Mouse (Mus musculus) layer of hippocampus, adult 2 months (tissue): ENCODE data around the gene Fam72a. TPM values are rescaled to one million over a fixed set of nuclear protein-coding genes. Genes with fewer than 3 reads are reported as not detected.
"Not testable (repeated sequence)": the region's sequence is repeated elsewhere in the genome, so short reads cannot be mapped to it uniquely, and the experiment has no call there.

Source experiments
- DNase-seq, 2 experiments: peaks; one replicate each; pipeline ENCODE4 v3.0.0; 2022; ENCODE audit warnings: low spot score in 2 of 2
- H3K27ac ChIP-seq: fragments of 200-600 bp; 2 replicates; pipeline ENCODE4 v1.8.1; 2022
- H3K4me3 ChIP-seq: fragments of 200-600 bp; 2 replicates; pipeline ENCODE4 v1.8.1; 2022; ENCODE audit warnings: mild to moderate bottlenecking
- CTCF ChIP-seq: fragments of 200-600 bp; conservative IDR thresholded peaks from 2 replicates; pipeline ENCODE4 v1.8.1; 2022; ENCODE audit warnings: antibody characterized with exemption, mild to moderate bottlenecking, moderate library complexity
- total RNA-seq, 2 experiments: library from RNA; stranded (reverse); gene quantifications; 2 replicates each; pipeline ENCODE4 v1.2.3; 2021

The Fam72a gene
- total RNA-seq, 2 experiments from 2014 or later = 0.88 to 1.7 TPM

DNA sequence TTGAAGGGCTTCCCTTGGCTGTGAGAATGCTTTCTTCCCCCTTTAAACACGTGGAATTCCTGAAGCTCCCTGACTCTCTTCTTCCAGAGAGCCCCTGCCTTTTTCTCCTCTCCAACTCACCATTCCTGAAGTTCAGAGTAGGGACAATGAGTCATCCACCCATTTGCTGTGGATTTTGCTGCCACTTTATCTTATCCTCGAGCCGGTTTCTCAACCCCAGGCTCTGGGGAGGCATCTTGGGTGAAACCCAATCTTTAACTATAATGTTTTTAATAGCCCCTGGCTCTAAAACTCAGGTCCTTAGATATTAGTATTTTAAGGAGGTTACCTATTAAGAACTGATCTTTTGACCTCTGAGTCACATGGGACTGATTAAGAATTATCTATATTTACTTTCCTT is 13.7 kb downstream of the Fam72a start:
- TF ChIP-seq CTCF = no peak
- no peak overlapping the region for H3K4me3 ChIP-seq
- DNase-seq = no peak

DNA sequence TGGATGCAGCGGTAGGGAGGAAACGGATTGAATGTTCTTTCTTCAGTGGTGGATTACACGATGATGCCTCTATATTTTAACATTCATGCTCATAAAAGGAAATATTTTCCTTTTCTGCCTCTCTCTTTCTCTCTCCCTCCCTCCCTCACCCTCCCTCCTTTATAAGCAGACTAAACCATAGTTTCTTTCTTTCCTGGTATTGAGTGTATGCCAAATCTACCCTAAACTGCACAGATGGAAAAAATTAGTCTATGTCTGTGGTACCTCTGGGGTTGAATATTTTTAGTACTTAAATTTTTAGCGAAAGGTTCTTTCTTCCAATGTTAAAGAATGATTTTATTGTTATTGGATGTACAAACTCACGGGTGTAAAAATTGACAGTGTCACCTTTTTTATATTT is 14.2 kb downstream of the Fam72a start:
- TF ChIP-seq CTCF = no peak
- DNase-seq = no peak
- Histone ChIP-seq H3K27ac (no peak overlapping the region), H3K4me3 (no peak overlapping the region)

More for the DNA sequence above, 13.7 kb downstream of the Fam72a start:
- no peak overlapping the region for H3K27ac ChIP-seq

DNA sequence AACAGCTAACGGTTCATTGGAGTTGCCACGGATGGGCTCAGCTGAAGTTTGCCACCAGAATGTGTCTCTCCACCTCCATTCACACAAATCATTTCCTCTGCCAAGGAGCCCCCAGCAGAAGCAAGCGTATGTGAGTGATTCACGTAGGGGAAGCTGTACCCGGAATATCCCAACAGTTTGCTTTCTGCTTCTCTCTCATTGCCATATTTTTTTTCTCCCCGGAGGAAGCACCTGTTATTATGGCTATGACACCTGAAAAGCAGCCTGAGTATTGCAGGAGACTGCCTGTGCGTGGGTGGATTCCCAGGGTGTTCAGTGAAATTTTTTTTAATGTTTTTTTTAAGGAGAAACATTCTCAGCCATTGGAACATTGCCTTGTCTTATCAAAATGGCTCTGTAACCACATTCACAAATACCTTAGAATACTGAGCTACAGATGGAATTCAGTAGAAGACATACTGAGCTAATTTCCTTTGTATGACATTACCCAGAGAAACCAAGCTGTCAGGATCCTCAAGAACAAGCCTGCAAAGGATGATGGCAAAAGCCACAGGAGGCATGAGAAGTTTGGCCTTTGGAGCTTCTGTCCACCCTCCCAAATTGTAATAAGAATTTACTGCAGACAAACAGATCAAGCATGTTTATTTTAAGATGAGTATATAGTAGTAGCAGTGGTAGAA is 16.3 kb downstream of the Fam72a start:
- peak; percentile 34 to 72 for DNase-seq
- no peak for TF ChIP-seq CTCF
- Histone ChIP-seq H3K4me3 (no peak overlapping the region), H3K27ac (peak overlapping the region; percentile 20; the same call in 1 of the 2 replicates)

DNA sequence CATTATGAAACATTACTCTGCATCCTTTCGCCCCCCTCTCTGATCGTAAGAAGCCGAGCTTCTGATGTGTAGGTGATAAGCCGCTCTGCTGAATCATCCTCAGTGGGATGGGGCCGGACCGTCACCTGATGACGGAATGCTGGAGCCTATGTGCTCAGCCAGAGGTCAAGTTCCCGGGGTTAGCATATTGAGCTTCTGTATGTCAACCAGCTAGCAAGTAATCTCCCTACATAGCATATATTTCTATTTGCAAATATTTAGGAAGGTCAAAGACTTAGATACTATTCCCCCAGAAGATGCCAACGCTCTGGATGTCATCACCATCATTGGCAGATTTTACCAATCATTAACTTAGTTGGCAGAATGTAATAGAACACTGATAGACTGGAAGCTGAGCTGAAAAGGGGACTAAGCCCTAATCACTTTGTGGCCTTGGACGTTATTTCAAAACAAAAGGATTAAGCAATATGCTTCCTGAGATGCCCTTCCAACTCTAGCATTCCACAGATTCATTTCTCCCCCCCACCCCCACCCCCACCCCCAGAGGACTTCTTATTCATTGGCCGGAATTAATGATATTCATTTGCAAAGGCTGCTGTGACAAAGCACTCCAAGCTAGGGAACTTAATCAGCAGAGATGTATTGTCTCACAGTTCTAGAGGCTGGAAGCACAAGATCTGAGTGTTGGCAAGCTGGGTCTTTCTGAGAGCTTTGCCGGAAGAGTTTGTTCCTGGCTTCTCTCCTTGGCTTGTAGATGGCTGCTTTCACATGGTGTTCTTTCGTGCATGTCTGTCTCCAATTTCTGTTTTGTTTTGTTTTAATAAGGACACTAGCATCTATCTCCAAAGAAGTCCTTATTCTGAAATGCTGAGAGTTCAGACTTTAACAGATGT is 19.3 kb downstream of the Fam72a start:
- Histone ChIP-seq H3K27ac (peak overlapping the region; percentile 70; the same call in 1 of the 2 replicates), H3K4me3 (no peak overlapping the region)
- no peak for DNase-seq
- TF ChIP-seq CTCF = no peak

DNA sequence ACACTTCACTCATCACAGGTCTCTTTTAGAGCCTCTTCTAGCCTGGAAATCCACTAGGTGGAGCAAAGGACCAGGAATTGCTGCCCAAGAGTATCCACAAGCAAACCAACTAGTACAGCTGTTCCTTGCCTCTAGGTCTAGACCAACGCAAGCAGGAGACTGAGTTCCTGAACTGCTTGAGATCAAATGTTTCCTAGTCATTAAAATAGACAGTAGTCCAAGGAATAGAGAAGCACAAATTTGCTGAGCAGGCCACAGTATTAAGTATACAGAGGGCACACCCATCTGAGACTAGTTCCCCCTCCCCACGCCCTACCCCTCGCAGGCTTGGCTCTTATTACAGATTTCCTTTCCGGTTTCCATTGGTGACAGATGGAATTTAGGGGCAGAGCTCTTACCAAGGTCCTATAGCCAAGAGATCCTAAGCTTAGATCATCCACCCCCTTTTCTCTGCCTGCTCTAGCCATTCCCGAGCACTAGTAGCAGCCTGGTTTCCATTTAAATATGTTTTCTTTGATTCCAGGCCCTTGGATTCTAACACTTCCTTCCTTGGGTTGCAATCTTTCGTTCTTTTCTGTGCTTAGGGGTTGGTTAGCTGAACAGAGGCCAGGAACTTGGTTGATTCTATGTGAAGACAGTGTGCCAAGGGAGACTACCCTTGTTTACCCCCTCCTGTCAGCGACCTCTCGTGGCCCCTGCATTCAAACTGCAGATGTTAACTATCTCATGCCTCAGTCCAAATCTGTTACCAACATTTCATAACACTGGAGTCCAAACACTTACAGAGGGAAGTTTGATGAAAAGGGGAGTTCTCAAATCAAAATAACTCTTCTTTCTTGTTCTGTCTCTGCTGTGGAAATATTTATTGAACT is 21.0 kb downstream of the Fam72a start:
- H3K27ac ChIP-seq = peak overlapping the region; percentile 3; the same call in 1 of the 2 replicates
- no peak overlapping the region for H3K4me3 ChIP-seq
- DNase-seq = peak; percentile 33 to 53
- peak; percentile 80 for TF ChIP-seq CTCF

DNA sequence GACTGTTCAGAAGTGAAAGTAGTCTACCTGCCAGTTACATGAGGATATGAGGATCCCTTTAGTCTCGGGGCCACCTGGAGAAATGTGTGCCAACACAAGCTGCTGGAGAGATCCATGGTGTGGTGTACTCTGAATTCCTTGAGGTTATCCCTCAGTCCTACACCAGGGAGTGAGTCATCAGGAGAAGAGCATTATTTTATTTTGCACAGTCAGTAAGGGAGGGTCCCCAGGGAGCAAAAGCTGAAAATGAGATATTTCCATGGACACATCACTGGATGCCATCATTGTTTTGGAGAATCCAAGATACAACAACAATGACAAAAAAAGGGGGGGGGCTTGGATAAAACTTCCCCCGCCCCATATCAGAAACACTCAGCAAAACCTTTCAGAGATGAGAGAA is 24.3 kb downstream of the Fam72a start:
- TF ChIP-seq CTCF = no peak
- no peak overlapping the region for H3K4me3 ChIP-seq
- DNase-seq = no peak
- no peak overlapping the region for H3K27ac ChIP-seq

DNA sequence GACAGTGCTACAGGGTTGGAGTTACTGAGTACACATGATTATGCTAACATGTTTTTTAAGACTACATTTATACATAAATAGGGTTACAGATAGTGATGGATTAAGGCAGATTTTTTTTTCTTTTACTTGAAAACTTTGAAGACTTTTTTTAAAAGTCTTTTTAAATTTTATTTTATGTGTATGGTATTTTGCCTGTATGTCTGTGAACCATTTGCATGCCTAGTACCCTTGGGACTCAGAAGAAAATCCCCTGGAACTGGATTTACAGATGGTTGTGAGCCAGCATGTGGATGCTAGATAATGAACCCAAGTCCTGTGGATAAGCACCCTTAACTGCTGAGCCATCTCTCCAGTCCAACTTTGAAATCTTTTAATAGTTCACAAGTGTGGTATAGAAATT is 25.7 kb downstream of the Fam72a start:
- H3K27ac ChIP-seq = no peak overlapping the region
- no peak overlapping the region for H3K4me3 ChIP-seq
- no peak for DNase-seq
- no peak for TF ChIP-seq CTCF

DNA sequence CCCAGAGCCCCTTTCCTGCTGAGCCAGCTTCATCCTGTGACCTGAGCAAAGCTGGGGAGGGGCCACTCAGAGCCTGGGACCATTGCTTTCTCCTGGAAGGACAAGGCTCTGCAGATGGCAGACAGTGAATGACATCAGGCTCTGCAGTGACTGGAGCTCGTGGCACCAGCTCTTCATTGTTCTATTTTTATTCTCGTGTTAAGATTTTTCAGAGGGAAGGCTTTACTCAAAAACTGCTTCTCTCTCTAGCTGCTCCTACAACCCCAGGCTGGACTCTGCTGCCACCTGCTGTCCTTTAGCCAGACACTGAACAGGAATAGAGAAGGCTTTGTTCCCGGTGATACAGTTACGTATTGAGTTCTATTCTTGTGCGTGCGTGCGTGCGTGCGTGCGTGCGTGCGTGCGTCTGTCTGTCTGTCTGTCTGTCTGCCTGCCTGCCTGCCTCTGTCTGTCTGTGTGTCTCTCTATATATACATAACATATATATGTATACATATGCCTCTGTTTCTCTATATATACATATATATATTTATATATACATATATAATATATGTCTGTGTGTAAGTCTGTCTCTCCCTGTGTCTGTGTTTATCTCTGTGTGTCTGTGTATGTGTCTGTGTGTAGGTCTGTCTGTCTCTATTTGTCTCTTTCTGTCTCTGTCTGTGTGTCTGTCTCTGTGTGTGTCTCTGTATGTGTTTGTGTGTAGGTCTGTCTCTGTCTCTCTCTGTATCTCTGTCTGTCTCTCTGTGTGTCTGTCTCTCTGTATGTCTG is 27.5 kb downstream of the Fam72a start:
- peak; percentile 77 to 82 for DNase-seq
- Histone ChIP-seq H3K4me3 (peak overlapping the region; percentile 6; the same call in 1 of the 2 replicates), H3K27ac (peak overlapping the region; percentile 84)
- peak; percentile 84 for TF ChIP-seq CTCF

DNA sequence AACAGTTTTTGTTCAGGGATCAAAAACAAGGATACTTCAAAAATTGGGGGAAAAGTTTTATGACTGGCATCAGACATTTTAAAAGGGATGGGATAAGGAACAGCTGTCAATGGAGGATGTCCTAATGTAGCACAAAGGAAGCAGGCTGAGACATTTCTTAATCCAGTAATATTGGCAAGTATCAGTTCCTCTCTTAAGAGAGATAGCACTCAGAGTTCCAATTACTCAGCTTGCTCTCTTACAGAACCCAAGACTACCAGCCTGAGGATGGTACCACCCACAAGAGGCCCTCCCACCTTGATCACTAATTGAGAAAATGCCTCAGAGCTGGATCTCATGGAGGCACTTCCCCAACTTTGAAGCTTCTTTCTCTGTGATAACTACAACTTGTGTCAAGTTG is 32.8 kb downstream of the Fam72a start:
- Histone ChIP-seq H3K27ac (no peak overlapping the region), H3K4me3 (no peak overlapping the region)
- TF ChIP-seq CTCF = no peak
- no peak for DNase-seq

DNA sequence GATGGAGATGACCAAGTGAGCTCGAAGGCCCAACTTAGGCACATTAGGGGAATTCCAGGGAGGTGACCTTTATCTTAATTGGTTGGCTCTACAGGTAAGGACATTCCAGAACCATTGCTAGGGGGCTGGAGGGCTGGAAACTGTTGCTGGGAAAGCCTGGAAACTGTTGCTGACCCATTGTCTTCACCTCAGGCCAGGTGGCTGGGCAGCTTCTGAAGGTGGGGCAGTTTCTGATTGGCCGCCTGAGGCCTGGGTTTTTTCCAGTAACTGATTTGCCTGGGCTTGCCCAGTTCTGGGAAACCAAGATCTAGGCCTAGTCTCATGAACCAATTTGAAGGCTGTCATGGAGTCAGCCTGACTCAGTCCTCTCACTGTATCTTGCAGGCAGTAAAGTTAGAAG is 34.4 kb downstream of the Fam72a start:
- no peak for TF ChIP-seq CTCF
- Histone ChIP-seq H3K4me3 (no peak overlapping the region), H3K27ac (no peak overlapping the region)
- DNase-seq = no peak

DNA sequence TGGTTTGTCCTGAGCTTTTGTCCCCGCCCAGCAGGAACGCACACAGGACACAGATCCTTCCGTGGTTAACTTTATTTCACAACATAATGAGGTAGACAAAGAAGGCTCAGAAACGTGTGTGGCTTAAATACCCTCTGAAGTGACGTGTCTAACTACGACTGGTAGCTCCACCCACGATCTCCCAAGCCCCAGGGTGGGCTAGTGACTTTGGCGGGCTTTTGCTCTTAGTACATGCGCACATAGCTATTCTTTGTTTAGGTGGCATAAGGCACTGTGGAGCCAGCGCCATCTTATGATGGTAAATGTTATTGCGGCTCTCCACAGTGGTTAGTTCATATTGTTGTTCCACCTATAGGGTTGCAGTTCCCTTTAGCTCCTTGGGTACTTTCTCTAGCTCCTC is 38.4 kb downstream of the Fam72a start:
- TF ChIP-seq CTCF = peak; percentile 64
- not testable (repeated sequence) for DNase-seq, H3K4me3 ChIP-seq, H3K27ac ChIP-seq

DNA sequence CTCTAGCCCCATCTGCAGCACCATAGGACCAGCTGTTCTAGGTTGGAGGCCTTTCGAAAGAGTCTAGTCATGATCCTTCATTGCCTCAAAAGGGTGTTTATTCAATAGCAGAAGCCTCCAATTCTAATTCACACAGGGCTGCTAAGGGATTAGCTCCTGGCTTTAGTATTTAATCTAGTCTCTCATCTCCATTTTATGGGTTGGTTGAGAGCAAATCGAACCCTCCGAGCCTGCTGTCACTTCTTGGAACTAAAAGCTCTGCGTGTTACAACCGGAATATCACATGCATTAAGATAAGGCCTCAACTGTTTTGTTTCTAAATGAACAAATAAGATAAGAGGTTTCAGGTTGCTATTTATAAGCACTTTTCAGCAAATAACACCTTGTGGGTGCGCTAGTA is 42.0 kb downstream of the Fam72a start:
- Histone ChIP-seq H3K4me3 (no peak overlapping the region), H3K27ac (no peak overlapping the region)
- TF ChIP-seq CTCF = no peak
- DNase-seq = no peak
